Mouse (Mus musculus) Patski (cell line): ENCODE results near the gene 1700022I11Rik. TPM values are rescaled to one million over a fixed set of nuclear protein-coding genes. Genes with fewer than 3 reads are reported as not detected.

Source experiments
- ATAC-seq: fragments of 100-300 bp; one replicate; pipeline ENCODE4 v1.8.0; 2021
- CTCF ChIA-PET: fragments of 350-600 bp; sonication (Branson Sonifier 250); formaldehyde crosslinking; loops from one replicate; lab custom pipeline; 2022; ENCODE audit warnings: inconsistent platforms; lab: Charles Lee
- POLR2A ChIA-PET: fragments of 350-600 bp; sonication (Branson Sonifier 250); formaldehyde crosslinking; loops from one replicate; lab custom pipeline; 2022; ENCODE audit warnings: antibody characterized with exemption, inconsistent platforms; lab: Charles Lee
- DNase-seq: peaks from one replicate; pipeline ENCODE4 v3.0.0-alpha.2; 2011; ENCODE audit warnings: low read depth, low spot score
- H3K27me3 ChIP-seq: fragments of 371-371 bp; one replicate; pipeline ENCODE4 v1.5.1; 2021
- CTCF ChIP-seq: fragments of 100-300 bp; IDR thresholded peaks from one replicate; pipeline ENCODE4 v1.5.1; 2021
- in situ Hi-C: fragments of 300-500 bp; cut with MboI; formaldehyde crosslinking; loops from 3 replicates; pipeline ENCODE4 v1.11.1; 2018; ENCODE audit warnings: low pct_unique_long_range_greater_than_20kb, mixed read lengths
- polyA plus RNA-seq: library from polyadenylated mRNA; unstranded; gene quantifications from one replicate; pipeline ENCODE4 v1.2.3, GENCODE M21; 2021

Gene 1700022I11Rik
- polyA plus RNA-seq, 1 experiment from 2014 or later: not detected

- no peak for TF ChIP-seq CTCF
- ATAC-seq (no peak), DNase-seq (no peak)
- in situ Hi-C loops: no loop called here
- ChIA-PET POLR2A (interaction anchor here (0.6 kb wide), 1 partner anchor 49 kb away, joined by 3 read pairs; no protein-coding TSS in a partner anchor), CTCF (interaction anchor here (4.1 kb wide), 1 partner anchor 11 kb away, joined by 25 read pairs; no protein-coding TSS in a partner anchor)
- no peaks in the 10 kb centered on the region for H3K27me3 ChIP-seq
These were observed 17.9 kb upstream of the 1700022I11Rik start for GRCm38 (mm10) chr4:42951206-42952195.

- ATAC-seq: no peak
- CTCF ChIA-PET: interaction anchor here (4.1 kb wide), 1 partner anchor 10 kb away, joined by 25 read pairs; no protein-coding TSS in a partner anchor
- TF ChIP-seq CTCF: no peak
These were observed 16.8 kb upstream of the 1700022I11Rik start for GRCm38 (mm10) chr4:42952563-42952962.

GRCm38 (mm10) chr4:42953435-42954094 is 15.8 kb upstream of the 1700022I11Rik start:
- ATAC-seq: no peak
- POLR2A ChIA-PET: no interaction called here
- CTCF ChIA-PET: interaction anchor here (1.1 to 2.6 kb wide), 6 partner anchors 8 to 73 kb away, joined by 3 to 15 read pairs (median 6); no protein-coding TSS in a partner anchor
- DNase-seq: no peak
- TF ChIP-seq CTCF: no peak
- in situ Hi-C loops: no loop called here
- no peaks in the 10 kb centered on the region for H3K27me3 ChIP-seq

More at GRCm38 (mm10) chr4:42952563-42952962, 16.8 kb upstream of the 1700022I11Rik start:
- no peaks in the 10 kb centered on the region for H3K27me3 ChIP-seq
- POLR2A ChIA-PET: no interaction called here
- in situ Hi-C loops: no loop called here
- DNase-seq: no peak

DNA sequence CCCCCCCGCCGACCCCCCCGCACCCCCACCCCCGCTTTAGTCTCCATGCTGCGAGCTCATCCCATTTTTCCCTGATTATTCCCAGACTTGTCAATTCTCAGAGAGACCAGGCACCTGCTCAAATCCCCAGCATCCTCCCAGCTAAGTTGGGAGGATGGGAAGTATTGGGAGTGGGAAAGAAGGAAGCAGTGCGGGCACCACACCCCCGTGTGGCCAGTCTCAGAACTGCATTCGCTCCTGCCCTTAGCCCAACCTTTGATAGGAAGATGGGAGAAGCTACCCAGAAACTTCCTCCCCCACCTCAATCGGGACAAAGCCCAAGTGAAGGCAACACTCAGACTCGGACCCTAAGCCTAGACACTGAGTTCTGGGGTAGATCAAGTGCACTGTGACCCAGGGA is 15.1 kb upstream of the 1700022I11Rik start:
- DNase-seq (no peak), ATAC-seq (no peak)
- ChIA-PET POLR2A (no interaction called here), CTCF (interaction anchor here (1.1 to 2.6 kb wide), 6 partner anchors 9 to 73 kb away, joined by 3 to 15 read pairs (median 6); no protein-coding TSS in a partner anchor)
- TF ChIP-seq CTCF: no peak
- in situ Hi-C loops: no loop called here
- no peaks in the 10 kb centered on the region for H3K27me3 ChIP-seq

GRCm38 (mm10) chr4:42955200-42955599 is 14.2 kb upstream of the 1700022I11Rik start:
- DNase-seq (no peak), ATAC-seq (no peak)
- TF ChIP-seq CTCF: no peak
- no peaks in the 10 kb centered on the region for H3K27me3 ChIP-seq
- ChIA-PET POLR2A (no interaction called here), CTCF (interaction anchor here (1.5 to 2.6 kb wide), 4 partner anchors 8 to 74 kb away, joined by 3 to 15 read pairs (median 10); no protein-coding TSS in a partner anchor)
- in situ Hi-C loops: no loop called here

GRCm38 (mm10) chr4:42956581-42956980 is 12.8 kb upstream of the 1700022I11Rik start:
- ChIA-PET POLR2A (no interaction called here), CTCF (no interaction called here)
- ATAC-seq (no peak), DNase-seq (no peak)
- no peaks in the 10 kb centered on the region for H3K27me3 ChIP-seq
- in situ Hi-C loops: no loop called here
- no peak for TF ChIP-seq CTCF

DNA sequence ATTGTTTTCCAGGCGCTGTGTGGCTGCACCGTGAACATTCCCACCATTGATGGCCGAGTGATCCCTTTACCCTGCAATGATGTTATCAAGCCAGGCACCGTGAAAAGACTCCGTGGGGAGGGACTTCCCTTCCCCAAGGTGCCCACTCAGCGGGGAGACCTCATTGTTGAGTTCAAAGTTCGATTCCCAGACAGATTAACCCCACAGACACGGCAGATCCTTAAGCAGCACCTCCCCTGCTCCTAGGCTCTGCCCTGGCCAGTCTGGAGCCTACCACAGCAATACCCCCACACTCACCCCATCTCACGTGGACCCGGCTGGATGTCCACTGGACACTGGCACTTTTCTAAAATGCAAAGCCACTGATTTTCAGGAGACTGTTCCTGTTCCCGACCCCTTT is 12.1 kb upstream of the 1700022I11Rik start:
- CTCF ChIA-PET: no interaction called here
- in situ Hi-C loops: no loop called here
- ATAC-seq (no peak), DNase-seq (no peak)
- TF ChIP-seq CTCF: no peak
- POLR2A ChIA-PET: no interaction called here
- no peaks in the 10 kb centered on the region for H3K27me3 ChIP-seq

GRCm38 (mm10) chr4:42957979-42958378 is 11.4 kb upstream of the 1700022I11Rik start:
- CTCF ChIA-PET: no interaction called here
- in situ Hi-C loops: no loop called here
- POLR2A ChIA-PET: no interaction called here
- no peak for TF ChIP-seq CTCF
- DNase-seq (no peak), ATAC-seq (no peak)
- H3K27me3 ChIP-seq: no peaks in the 10 kb centered on the region

GRCm38 (mm10) chr4:42958942-42959341 is 10.5 kb upstream of the 1700022I11Rik start:
- no peak for ATAC-seq
- no peak for TF ChIP-seq CTCF

GRCm38 (mm10) chr4:42959382-42959781 is 10.0 kb upstream of the 1700022I11Rik start:
- DNase-seq (no peak), ATAC-seq (no peak)
- no peaks in the 10 kb centered on the region for H3K27me3 ChIP-seq
- TF ChIP-seq CTCF: no peak
- in situ Hi-C loops: no loop called here
- POLR2A ChIA-PET: no interaction called here
- CTCF ChIA-PET: no interaction called here

More at GRCm38 (mm10) chr4:42958942-42959341, 10.5 kb upstream of the 1700022I11Rik start:
- CTCF ChIA-PET: interaction anchor here (0.8 kb wide), 1 partner anchor 13 kb away, joined by 3 read pairs; no protein-coding TSS in a partner anchor
- in situ Hi-C loops: no loop called here
- POLR2A ChIA-PET: no interaction called here
- H3K27me3 ChIP-seq: no peaks in the 10 kb centered on the region
- no peak for DNase-seq
